Mouse (Mus musculus) liver, embryonic 14.5 days (tissue): ENCODE data around the gene Olfr799. TPM values are rescaled to one million over a fixed set of nuclear protein-coding genes. Genes with fewer than 3 reads are reported as not detected.

Experiments used
- ATAC-seq: fragments of 200-750 bp; cut with Nextera tagmentation; 2 replicates; pipeline ENCODE4 v1.8.0; 2017; ENCODE audit warnings: moderate number of reproducible peaks, mild to moderate bottlenecking, moderate library complexity; ENCODE audit not compliant: insufficient read depth
- DNase-seq, 3 experiments: peaks; one replicate each; pipeline ENCODE4 v3.0.0-alpha.2; 2012 to 2013; ENCODE audit warnings: low read depth in 3 of 3, low spot score in 3 of 3
- H3K27ac ChIP-seq: fragments of 300-500 bp; sonication (generic); 2 replicates; pipeline ENCODE4 v1.5.1; 2014; ENCODE audit warnings: moderate library complexity, mild to moderate bottlenecking, control low read depth, inconsistent platforms
- H3K27me3 ChIP-seq: fragments of 300-500 bp; sonication (generic); 2 replicates; pipeline ENCODE4 v1.6.1; 2014; ENCODE audit warnings: mild to moderate bottlenecking, low read length, moderate library complexity; ENCODE audit not compliant: control insufficient read depth, insufficient read depth
- H3K36me3 ChIP-seq: fragments of 300-500 bp; sonication (generic); replicated peaks from 2 replicates; pipeline ENCODE4 v1.6.1; 2014; ENCODE audit warnings: low read depth; ENCODE audit not compliant: control insufficient read depth, insufficient read depth
- H3K4me1 ChIP-seq, 2 experiments: fragments of 200-500 bp in 1 of 2; fragments of 300-500 bp in 1 of 2; sonication (generic) in 1 of 2; replicated peaks; 2 replicates each; pipeline ENCODE4 v1.6.1; 2012 to 2014; ENCODE audit warnings: antibody characterized with exemption in 1 of 2, inconsistent platforms in 1 of 2, low read length in 1 of 2; ENCODE audit not compliant: control insufficient read depth in 2 of 2, insufficient read depth in 2 of 2
- H3K4me2 ChIP-seq: fragments of 300-500 bp; sonication (generic); 2 replicates; pipeline ENCODE4 v1.6.1; 2014; ENCODE audit warnings: low read depth, mild to moderate bottlenecking, control low read depth, moderate library complexity
- H3K4me3 ChIP-seq, 2 experiments: fragments of 200-500 bp in 1 of 2; fragments of 300-500 bp in 1 of 2; sonication (generic) in 1 of 2; 2 replicates each; pipeline ENCODE4 v1.5.1; 2012 to 2014; ENCODE audit warnings: low read depth in 2 of 2, low read length in 2 of 2, mild to moderate bottlenecking in 2 of 2, control low read depth in 1 of 2, inconsistent platforms in 1 of 2, moderate library complexity in 1 of 2; ENCODE audit not compliant: insufficient read depth in 1 of 2
- H3K9ac ChIP-seq: fragments of 300-500 bp; sonication (generic); replicated peaks from 2 replicates; pipeline ENCODE4 v1.6.1; 2014; ENCODE audit warnings: mild to moderate bottlenecking, control low read depth, moderate library complexity
- H3K9me3 ChIP-seq: fragments of 300-500 bp; sonication (generic); 2 replicates; pipeline ENCODE4 v1.6.1; 2016; ENCODE audit warnings: low read length, mixed read lengths; ENCODE audit not compliant: control insufficient read depth
- CTCF ChIP-seq: IDR thresholded peaks from 2 replicates; pipeline ENCODE4 v1.5.1; 2016; ENCODE audit warnings: antibody characterized with exemption, low read depth, control low read depth
- EP300 ChIP-seq: IDR thresholded peaks from 2 replicates; pipeline ENCODE4 v1.6.1; 2016; ENCODE audit warnings: antibody characterized with exemption, low read depth
- WGBS: fragments of 180-500 bp; shearing (Covaris S2); extraction: QIAGEN DNeasy Blood & Tissue Kit; methylation state at CpG from one replicate; pipeline ENCODE4 v1.1.7; 2014; ENCODE audit not compliant: insufficient replicate concordance; 5-methylcytosine and 5-hydroxymethylcytosine counted together
- polyA plus RNA-seq, 2 experiments: library from polyadenylated mRNA; depleted of rRNA in 1 of 2; stranded (reverse) in 1 of 2; unstranded in 1 of 2; fragments of >200 nt; fragmentation: Nextera tagmentation in 1 of 2; extraction: Ambion mirVana in 1 of 2; gene quantifications; 2 replicates each; pipeline versions ENCODE4 v1.2.1 to v1.2.3; 2012 to 2014

Olfr799 gene
- polyA plus RNA-seq, 2 experiments, result not detected

DNA sequence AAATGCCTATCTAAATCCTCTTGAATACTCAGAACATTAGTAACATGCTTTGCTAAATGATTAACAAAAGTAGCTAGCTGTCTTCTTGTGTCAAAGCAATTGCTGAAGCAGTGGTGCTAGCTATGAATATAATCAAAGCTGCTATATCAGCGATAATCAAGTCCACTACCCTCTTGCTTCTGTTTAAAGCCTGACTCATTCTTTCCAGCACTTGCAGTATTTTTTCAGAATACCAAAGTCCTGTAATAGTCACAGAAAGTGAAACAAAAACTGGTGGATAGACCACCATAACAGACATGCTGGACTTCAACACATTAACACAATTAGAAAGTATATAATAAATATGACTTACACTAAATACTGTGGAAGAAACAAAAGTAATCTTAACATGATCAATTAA is 14.5 kb downstream of the Olfr799 start:
- Histone ChIP-seq H3K9ac (no peak overlapping the region), H3K9me3 (no peaks in the 10 kb centered on the region), H3K27me3 (no peaks in the 10 kb centered on the region), H3K4me1 (no peaks in the 10 kb centered on the region), H3K4me2 (no peak overlapping the region), H3K27ac (no peak overlapping the region), H3K4me3 (no peak overlapping the region), H3K36me3 (no peaks in the 10 kb centered on the region)
- no peak for DNase-seq
- 56% methylated on average over 1 of the region's 1 CpGs for WGBS
- no peak for ATAC-seq
- TF ChIP-seq EP300 (no peak), CTCF (no peak)

DNA sequence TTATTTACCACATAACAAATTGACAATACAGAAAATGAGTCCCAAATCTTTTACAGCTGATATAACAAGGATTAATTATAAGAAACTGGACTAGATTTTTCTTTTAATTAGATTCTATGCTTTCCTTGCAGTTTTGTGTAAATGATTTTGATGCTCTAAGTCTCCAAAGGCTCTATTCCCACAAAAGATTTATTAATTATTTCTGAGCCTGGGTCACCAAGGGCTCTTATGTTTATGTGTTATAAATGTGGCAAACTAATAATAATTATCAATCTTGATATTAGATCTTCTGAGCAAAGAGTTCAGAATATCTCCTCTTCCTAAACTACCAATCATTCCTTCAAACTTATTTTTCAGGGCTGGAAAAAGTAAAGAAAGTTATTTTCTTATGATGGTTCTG is 20.1 kb downstream of the Olfr799 start, which contains the start of gene Olfr800:
Gene Olfr800, plus strand, starts transcription at position 301 of the 400 bp plus-strand sequence.
- Histone ChIP-seq H3K9me3 (no peaks in the 10 kb centered on the region), H3K9ac (no peak within 1 kb of the TSS), H3K27me3 (no peaks in the 10 kb centered on the region), H3K4me2 (no peak within 1 kb of the TSS), H3K36me3 (no peaks in the 10 kb centered on the region), H3K27ac (no peak within 1 kb of the TSS), H3K4me1 (no peaks in the 10 kb centered on the region), H3K4me3 (no peak within 1 kb of the TSS)
- ATAC-seq, result no peak
- TF ChIP-seq CTCF, result no peak
- TF ChIP-seq EP300, result no peak
- no peak for DNase-seq

DNA sequence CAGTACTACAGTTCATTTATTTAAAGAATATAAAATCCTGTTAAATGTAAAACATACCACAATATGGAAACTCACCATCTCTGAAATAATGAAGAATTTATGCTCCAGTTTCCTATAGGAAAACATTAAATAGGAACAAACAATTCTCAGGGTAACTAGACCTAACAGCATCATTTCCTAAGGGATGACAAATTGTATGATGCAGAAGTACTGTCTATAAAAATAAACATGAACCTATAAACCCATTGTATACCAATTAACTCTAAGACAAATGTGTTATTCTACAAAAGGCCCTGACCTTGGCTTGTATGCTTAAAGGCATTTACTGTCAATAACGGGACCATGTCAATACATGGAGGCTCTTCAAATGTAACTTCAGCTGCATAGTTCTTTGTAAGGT is 36.5 kb downstream of the Olfr799 start, which contains the start of gene Olfr801:
Gene Olfr801, minus strand, starts transcription at position 101 of the 400 bp plus-strand sequence.
- ATAC-seq (no peak), DNase-seq (no peak)
- H3K27me3 ChIP-seq, result no peaks in the 10 kb centered on the region
- H3K9ac ChIP-seq, result no peak within 1 kb of the TSS
- no peak within 1 kb of the TSS for H3K4me3 ChIP-seq
- H3K9me3 ChIP-seq, result no peaks in the 10 kb centered on the region
- no peak within 1 kb of the TSS for H3K27ac ChIP-seq
- H3K4me2 ChIP-seq, result no peak within 1 kb of the TSS
- no peaks in the 10 kb centered on the region for H3K4me1 ChIP-seq
- no peaks in the 10 kb centered on the region for H3K36me3 ChIP-seq
- TF ChIP-seq EP300 (no peak), CTCF (no peak)
- WGBS, result 55% methylated on average over 1 of the region's 1 CpGs

DNA sequence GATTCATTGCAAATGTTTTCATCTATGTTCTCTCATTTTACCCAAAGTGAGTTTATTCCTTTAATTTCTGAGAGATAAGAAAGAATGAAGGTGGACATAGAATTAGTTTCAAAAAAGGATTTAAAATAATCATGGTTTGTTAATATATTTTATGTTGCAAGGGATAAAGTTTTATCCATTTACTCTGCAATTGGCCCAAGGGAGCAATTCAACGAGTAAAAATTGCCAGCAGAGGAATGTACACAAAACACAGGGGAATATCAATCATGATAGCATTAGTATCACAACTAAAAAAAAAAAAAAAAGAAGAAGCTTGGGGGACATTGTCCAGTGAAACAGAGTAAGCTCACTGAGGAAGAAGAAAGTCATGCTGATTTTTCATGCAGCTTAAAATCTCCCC is 50.8 kb downstream of the Olfr799 start, which contains the start of gene Olfr802:
Gene Olfr802, minus strand, starts transcription at position 101 of the 400 bp plus-strand sequence.
- no peak within 1 kb of the TSS for H3K4me3 ChIP-seq
- no peak within 1 kb of the TSS for H3K4me2 ChIP-seq
- no peaks in the 10 kb centered on the region for H3K27me3 ChIP-seq
- TF ChIP-seq EP300, result no peak
- no peak for DNase-seq
- no peaks in the 10 kb centered on the region for H3K36me3 ChIP-seq
- H3K4me1 ChIP-seq, result no peaks in the 10 kb centered on the region
- no peak for ATAC-seq
- no peaks in the 10 kb centered on the region for H3K9me3 ChIP-seq
- no peak within 1 kb of the TSS for H3K9ac ChIP-seq
- WGBS, result 47% methylated on average over 1 of the region's 1 CpGs
- no peak within 1 kb of the TSS for H3K27ac ChIP-seq

DNA sequence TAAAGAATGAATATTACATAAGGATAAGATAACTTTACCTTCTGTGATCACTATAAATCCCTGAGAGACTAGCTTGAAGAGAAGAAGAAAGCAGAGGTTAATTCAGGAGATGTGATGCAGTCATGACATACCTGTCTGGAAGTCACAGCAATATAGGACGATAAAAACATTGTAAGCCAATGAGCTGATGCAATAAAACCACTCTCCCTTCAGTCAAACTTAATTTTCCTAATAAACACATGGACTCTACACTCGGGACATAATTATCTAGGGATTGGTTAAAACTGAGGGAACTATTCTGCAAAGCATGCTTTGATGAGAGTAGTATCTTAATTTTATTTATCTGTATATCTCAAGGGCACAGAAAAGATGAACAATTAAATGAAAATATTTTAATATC is 56.9 kb downstream of the Olfr799 start, which contains the start of gene Olfr803:
Gene Olfr803, minus strand, starts transcription at position 101 of the 400 bp plus-strand sequence.
- 44% methylated on average over 2 of the region's 2 CpGs for WGBS
- no peaks in the 10 kb centered on the region for H3K9me3 ChIP-seq
- H3K27ac ChIP-seq, result no peak within 1 kb of the TSS
- ATAC-seq, result no peak
- no peaks in the 10 kb centered on the region for H3K4me1 ChIP-seq
- TF ChIP-seq EP300 (no peak), CTCF (no peak)
- H3K4me2 ChIP-seq, result no peak within 1 kb of the TSS
- no peaks in the 10 kb centered on the region for H3K27me3 ChIP-seq
- DNase-seq, result no peak
- H3K4me3 ChIP-seq, result no peak within 1 kb of the TSS
- no peak within 1 kb of the TSS for H3K9ac ChIP-seq
- H3K36me3 ChIP-seq, result no peaks in the 10 kb centered on the region

Other genes with a start within 250 kb of the Olfr799 start
- gene Olfr785, start 232.1 kb upstream of the Olfr799 start, polyA plus RNA-seq (2012; rRNA removed), result not detected in 2 replicates
- not detected in 2 replicates for gene Olfr785, start 232.1 kb upstream of the Olfr799 start, polyA plus RNA-seq (2014; fragmentation: Nextera tagmentation; extraction: Ambion mirVana)
- not detected in 2 replicates for gene Olfr786, start 210.2 kb upstream of the Olfr799 start, polyA plus RNA-seq (2012; rRNA removed)
- gene Olfr786, start 210.2 kb upstream of the Olfr799 start, polyA plus RNA-seq (2014; fragmentation: Nextera tagmentation; extraction: Ambion mirVana), result not detected in 2 replicates
- gene Olfr787, start 175.6 kb upstream of the Olfr799 start, polyA plus RNA-seq (2012; rRNA removed), result not detected in 2 replicates
- not detected in 2 replicates for gene Olfr787, start 175.6 kb upstream of the Olfr799 start, polyA plus RNA-seq (2014; fragmentation: Nextera tagmentation; extraction: Ambion mirVana)
- not detected in 2 replicates for gene Olfr788, start 166.5 kb upstream of the Olfr799 start, polyA plus RNA-seq (2012; rRNA removed)
- not detected in 2 replicates for gene Olfr788, start 166.5 kb upstream of the Olfr799 start, polyA plus RNA-seq (2014; fragmentation: Nextera tagmentation; extraction: Ambion mirVana)
- not detected in 2 replicates for gene Olfr789, start 152.7 kb upstream of the Olfr799 start, polyA plus RNA-seq (2012; rRNA removed)
- not detected in 2 replicates for gene Olfr789, start 152.7 kb upstream of the Olfr799 start, polyA plus RNA-seq (2014; fragmentation: Nextera tagmentation; extraction: Ambion mirVana)
- not detected in 2 replicates for gene Olfr790, start 139.0 kb upstream of the Olfr799 start, polyA plus RNA-seq (2012; rRNA removed)
- gene Olfr790, start 139.0 kb upstream of the Olfr799 start, polyA plus RNA-seq (2014; fragmentation: Nextera tagmentation; extraction: Ambion mirVana), result not detected in 2 replicates
- not detected in 2 replicates for gene Olfr791, start 115.7 kb upstream of the Olfr799 start, polyA plus RNA-seq (2012; rRNA removed)
- gene Olfr791, start 115.7 kb upstream of the Olfr799 start, polyA plus RNA-seq (2014; fragmentation: Nextera tagmentation; extraction: Ambion mirVana), result not detected in 2 replicates
- gene Olfr792, start 98.3 kb upstream of the Olfr799 start, polyA plus RNA-seq (2012; rRNA removed), result not detected in 2 replicates
- not detected in 2 replicates for gene Olfr792, start 98.3 kb upstream of the Olfr799 start, polyA plus RNA-seq (2014; fragmentation: Nextera tagmentation; extraction: Ambion mirVana)
- gene Olfr794, start 69.8 kb upstream of the Olfr799 start, polyA plus RNA-seq (2012; rRNA removed), result not detected in 2 replicates
- gene Olfr794, start 69.8 kb upstream of the Olfr799 start, polyA plus RNA-seq (2014; fragmentation: Nextera tagmentation; extraction: Ambion mirVana), result not detected in 2 replicates
- not detected in 2 replicates for gene Olfr796, start 24.9 kb upstream of the Olfr799 start, polyA plus RNA-seq (2012; rRNA removed)
- not detected in 2 replicates for gene Olfr796, start 24.9 kb upstream of the Olfr799 start, polyA plus RNA-seq (2014; fragmentation: Nextera tagmentation; extraction: Ambion mirVana)
- not detected in 2 replicates for gene Olfr798, start 9.6 kb upstream of the Olfr799 start, polyA plus RNA-seq (2012; rRNA removed)
- not detected in 2 replicates for gene Olfr798, start 9.6 kb upstream of the Olfr799 start, polyA plus RNA-seq (2014; fragmentation: Nextera tagmentation; extraction: Ambion mirVana)
- not detected in 2 replicates for gene Olfr800, start 20.2 kb downstream of the Olfr799 start, polyA plus RNA-seq (2012; rRNA removed)
- gene Olfr800, start 20.2 kb downstream of the Olfr799 start, polyA plus RNA-seq (2014; fragmentation: Nextera tagmentation; extraction: Ambion mirVana), result not detected in 2 replicates
- not detected in 2 replicates for gene Olfr801, start 36.4 kb downstream of the Olfr799 start, polyA plus RNA-seq (2012; rRNA removed)
- not detected in 2 replicates for gene Olfr801, start 36.4 kb downstream of the Olfr799 start, polyA plus RNA-seq (2014; fragmentation: Nextera tagmentation; extraction: Ambion mirVana)
- not detected in 2 replicates for gene Olfr802, start 50.7 kb downstream of the Olfr799 start, polyA plus RNA-seq (2012; rRNA removed)
- not detected in 2 replicates for gene Olfr802, start 50.7 kb downstream of the Olfr799 start, polyA plus RNA-seq (2014; fragmentation: Nextera tagmentation; extraction: Ambion mirVana)
- gene Olfr803, start 56.8 kb downstream of the Olfr799 start, polyA plus RNA-seq (2012; rRNA removed), result not detected in 2 replicates
- gene Olfr803, start 56.8 kb downstream of the Olfr799 start, polyA plus RNA-seq (2014; fragmentation: Nextera tagmentation; extraction: Ambion mirVana), result not detected in 2 replicates
- gene Olfr804, start 65.7 kb downstream of the Olfr799 start, polyA plus RNA-seq (2012; rRNA removed), result not detected in 2 replicates
- gene Olfr804, start 65.7 kb downstream of the Olfr799 start, polyA plus RNA-seq (2014; fragmentation: Nextera tagmentation; extraction: Ambion mirVana), result not detected in 2 replicates
- not detected in 2 replicates for gene Olfr805, start 91.9 kb downstream of the Olfr799 start, polyA plus RNA-seq (2012; rRNA removed)
- gene Olfr805, start 91.9 kb downstream of the Olfr799 start, polyA plus RNA-seq (2014; fragmentation: Nextera tagmentation; extraction: Ambion mirVana), result not detected in 2 replicates
- gene Olfr806, start 104.4 kb downstream of the Olfr799 start, polyA plus RNA-seq (2012; rRNA removed), result not detected in 2 replicates
- not detected in 2 replicates for gene Olfr806, start 104.4 kb downstream of the Olfr799 start, polyA plus RNA-seq (2014; fragmentation: Nextera tagmentation; extraction: Ambion mirVana)
- not detected in 2 replicates for gene Olfr807, start 120.3 kb downstream of the Olfr799 start, polyA plus RNA-seq (2012; rRNA removed)
- gene Olfr807, start 120.3 kb downstream of the Olfr799 start, polyA plus RNA-seq (2014; fragmentation: Nextera tagmentation; extraction: Ambion mirVana), result not detected in 2 replicates
- not detected in 2 replicates for gene Olfr808, start 128.0 kb downstream of the Olfr799 start, polyA plus RNA-seq (2012; rRNA removed)
- gene Olfr808, start 128.0 kb downstream of the Olfr799 start, polyA plus RNA-seq (2014; fragmentation: Nextera tagmentation; extraction: Ambion mirVana), result not detected in 2 replicates
- not detected in 2 replicates for gene Olfr809, start 137.2 kb downstream of the Olfr799 start, polyA plus RNA-seq (2012; rRNA removed)
- not detected in 2 replicates for gene Olfr809, start 137.2 kb downstream of the Olfr799 start, polyA plus RNA-seq (2014; fragmentation: Nextera tagmentation; extraction: Ambion mirVana)
- gene Olfr810, start 157.4 kb downstream of the Olfr799 start, polyA plus RNA-seq (2012; rRNA removed), result not detected in 2 replicates
- not detected in 2 replicates for gene Olfr810, start 157.4 kb downstream of the Olfr799 start, polyA plus RNA-seq (2014; fragmentation: Nextera tagmentation; extraction: Ambion mirVana)
- not detected in 2 replicates for gene Olfr811, start 166.9 kb downstream of the Olfr799 start, polyA plus RNA-seq (2012; rRNA removed)
- gene Olfr811, start 166.9 kb downstream of the Olfr799 start, polyA plus RNA-seq (2014; fragmentation: Nextera tagmentation; extraction: Ambion mirVana), result not detected in 2 replicates
- not detected in 2 replicates for gene Olfr812, start 208.6 kb downstream of the Olfr799 start, polyA plus RNA-seq (2012; rRNA removed)
- gene Olfr812, start 208.6 kb downstream of the Olfr799 start, polyA plus RNA-seq (2014; fragmentation: Nextera tagmentation; extraction: Ambion mirVana), result not detected in 2 replicates
- gene Olfr813, start 217.9 kb downstream of the Olfr799 start, polyA plus RNA-seq (2012; rRNA removed), result not detected in 2 replicates
- not detected in 2 replicates for gene Olfr813, start 217.9 kb downstream of the Olfr799 start, polyA plus RNA-seq (2014; fragmentation: Nextera tagmentation; extraction: Ambion mirVana)
- not detected in 2 replicates for gene Olfr814, start 242.4 kb downstream of the Olfr799 start, polyA plus RNA-seq (2012; rRNA removed)
- not detected in 2 replicates for gene Olfr814, start 242.4 kb downstream of the Olfr799 start, polyA plus RNA-seq (2014; fragmentation: Nextera tagmentation; extraction: Ambion mirVana)